Mouse (Mus musculus): ENCODE measurements at regions not wholly inside any gene's neighbourhood (a gene's known extent, or its start where the extent isn't known, plus 50 kb on each side); places are given as distances from the start of the nearest gene placed in this dataset.
"Not testable (repeated sequence)": the region's sequence is repeated elsewhere in the genome, so short reads cannot be mapped to it uniquely, and the experiment has no call there.

DNA sequence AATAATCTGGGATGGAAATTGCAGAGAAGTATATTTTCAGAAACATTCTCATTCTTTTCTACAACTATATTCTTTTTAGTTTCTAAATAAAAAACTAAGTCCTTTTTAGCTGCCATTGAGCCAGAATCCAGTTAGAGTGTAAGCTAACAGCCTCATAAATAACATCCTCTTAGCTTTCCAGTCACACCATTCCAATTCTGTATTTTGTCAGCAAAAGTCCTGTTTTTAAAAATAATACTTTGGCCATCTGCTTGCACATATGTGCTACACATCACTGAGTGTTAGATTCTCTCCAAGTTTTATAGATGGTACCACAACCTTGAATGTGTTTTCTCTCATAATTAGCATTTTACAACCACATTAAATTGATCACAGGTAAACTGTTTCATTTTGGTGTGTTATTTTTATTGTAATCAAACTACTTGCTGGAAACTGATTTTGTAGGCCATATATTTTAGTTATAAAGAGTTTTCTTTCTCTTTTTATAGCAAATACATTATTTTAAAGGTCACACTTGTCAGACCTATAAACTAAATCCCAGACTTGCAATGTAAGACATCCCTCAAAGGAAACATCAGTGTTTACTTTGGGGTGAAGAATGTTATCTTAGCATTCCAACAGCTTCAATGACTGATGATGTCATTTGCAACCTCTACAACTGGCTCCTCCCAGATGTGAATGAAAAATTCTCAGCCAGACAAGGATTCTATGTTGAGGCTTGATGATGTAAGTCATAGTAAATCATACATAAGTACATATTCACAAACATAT is 1878.9 kb upstream of the Flrt2 start:
- peak; percentile 2 for DNase-seq

DNA sequence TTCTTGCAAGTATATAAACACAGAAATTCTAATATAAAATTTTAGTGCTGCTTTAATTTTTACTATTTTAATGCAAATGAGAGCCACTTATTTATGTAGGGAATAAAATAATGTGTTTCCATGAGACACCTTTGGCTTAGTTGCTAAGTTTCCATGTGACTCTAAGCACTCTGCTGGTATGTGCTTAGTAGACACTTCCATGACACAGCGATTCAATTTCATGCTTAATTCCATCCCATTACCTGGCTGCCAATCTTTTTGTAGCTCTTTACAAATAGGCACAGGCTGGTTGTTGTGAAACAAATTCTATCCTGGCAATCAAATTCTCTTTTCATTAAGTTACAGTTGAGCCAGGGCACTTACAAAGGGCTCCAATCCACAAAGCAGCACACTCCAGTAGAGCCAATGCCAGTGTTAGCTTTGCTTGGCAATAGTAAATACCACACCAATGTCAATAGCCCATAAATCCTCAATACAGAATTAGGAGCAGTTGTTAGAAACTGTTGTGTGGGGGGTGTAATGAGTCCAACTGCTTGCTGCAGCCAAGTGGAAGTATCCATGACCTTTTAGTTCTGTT is 1841.0 kb upstream of the Flrt2 start:
- no peak for DNase-seq

DNA sequence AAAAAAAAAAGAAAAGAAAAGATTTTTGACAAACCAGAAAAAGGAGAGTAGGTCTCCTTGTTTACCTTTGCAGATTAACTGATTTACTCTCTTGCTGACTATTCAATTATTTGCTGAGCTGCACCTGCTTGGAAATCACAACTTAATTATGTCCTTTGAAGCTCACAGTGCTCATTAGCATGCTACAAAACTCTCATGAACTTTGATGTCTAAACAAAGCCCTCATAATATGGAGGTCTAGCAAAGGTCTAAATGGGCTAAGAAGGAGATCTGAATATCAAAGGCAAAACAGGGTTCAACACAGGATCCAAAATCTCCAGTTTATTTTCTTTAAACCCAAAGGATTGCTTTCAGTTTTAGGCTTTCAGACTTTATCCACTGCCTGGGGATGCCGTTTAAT is 1840.4 kb upstream of the Flrt2 start:
- no peak for DNase-seq

DNA sequence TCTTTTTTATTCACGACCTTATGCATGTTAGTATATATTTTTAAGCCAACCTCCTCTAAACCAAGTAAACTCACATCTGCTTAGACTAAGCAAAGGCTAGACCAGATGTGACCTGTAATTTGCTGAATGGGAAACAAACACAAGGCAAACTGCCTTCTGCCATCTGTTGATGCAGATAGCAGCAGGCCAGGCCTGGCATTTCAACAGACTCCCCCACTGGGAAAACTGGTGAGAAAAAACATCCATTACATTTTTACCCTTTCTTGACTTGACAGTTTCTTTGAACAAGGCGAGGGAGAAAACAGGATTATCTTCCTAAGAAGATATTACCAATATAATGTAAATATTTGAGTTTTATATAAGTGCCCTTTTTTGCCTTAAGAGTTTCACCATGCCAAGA is 1806.1 kb upstream of the Flrt2 start:
- DNase-seq: peak; percentile 4

DNA sequence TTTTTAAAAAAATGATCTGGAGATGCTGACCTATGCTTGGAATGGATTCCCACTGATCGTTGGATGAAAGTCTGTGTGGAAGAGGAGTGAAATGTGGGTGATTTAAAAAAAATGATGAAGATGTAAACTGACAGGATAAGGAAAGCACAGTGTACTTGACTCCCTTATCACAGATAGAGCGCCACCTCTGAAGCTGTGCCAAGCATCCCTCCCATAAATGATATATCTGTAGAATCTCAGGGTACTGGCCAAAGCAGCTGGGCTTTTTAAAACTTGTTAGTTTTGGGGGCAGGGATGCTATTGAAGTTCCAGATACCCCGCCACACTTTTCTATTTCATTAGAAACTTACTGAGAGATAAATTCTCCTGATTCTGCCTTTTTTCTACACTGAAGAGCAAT is 1801.9 kb upstream of the Flrt2 start:
- DNase-seq: no peak

DNA sequence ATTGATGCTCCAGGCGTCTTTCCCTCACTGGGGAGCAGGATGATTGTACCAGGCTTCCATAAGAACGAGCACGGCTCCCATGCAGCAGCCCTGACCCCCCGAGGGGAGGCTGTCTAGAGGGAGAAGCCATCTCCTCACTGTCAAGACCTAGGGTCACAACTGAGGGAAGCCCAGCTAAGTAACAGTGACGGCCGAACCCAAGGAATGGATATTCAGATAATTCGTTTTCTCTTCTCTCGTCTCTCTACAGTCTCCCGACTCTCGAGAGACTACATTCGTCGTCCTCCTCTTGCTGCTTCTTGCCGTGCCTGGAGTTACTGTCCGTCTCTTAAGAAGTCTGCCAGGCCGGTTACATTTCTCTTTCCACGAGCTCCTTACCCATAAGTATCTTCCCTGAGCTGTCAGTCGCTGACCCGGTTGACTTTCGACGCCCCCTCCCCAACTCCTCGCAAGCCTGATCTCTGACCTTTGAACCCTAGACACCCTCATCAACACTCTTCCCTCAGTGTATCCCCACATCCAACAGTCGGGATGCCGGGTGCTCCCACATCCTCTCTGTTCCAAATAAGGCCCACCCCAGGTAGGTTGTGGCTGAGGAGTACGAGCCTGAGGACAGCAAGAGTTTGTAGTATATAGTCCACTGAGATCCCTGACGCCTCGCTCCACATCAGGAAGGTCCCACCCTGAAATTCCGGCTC is 1763.3 kb upstream of the Flrt2 start:
- not testable (repeated sequence) for DNase-seq

DNA sequence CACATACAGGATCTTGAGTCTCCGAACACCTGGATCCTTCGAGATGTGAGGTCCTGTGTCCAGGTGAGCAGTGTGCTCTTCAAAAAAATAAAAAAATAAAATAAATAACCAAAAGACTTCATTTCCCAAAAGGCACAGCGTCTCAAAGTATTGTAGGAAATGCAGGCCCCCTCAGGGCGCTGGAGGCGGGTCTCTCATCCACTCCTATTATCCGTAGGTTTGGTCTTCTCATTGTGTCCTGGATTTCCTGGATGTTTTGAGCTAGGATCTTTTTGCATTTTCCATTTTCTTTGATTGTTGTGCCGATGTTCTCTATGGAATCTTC is 1762.8 kb upstream of the Flrt2 start:
- DNase-seq: not testable (repeated sequence)

DNA sequence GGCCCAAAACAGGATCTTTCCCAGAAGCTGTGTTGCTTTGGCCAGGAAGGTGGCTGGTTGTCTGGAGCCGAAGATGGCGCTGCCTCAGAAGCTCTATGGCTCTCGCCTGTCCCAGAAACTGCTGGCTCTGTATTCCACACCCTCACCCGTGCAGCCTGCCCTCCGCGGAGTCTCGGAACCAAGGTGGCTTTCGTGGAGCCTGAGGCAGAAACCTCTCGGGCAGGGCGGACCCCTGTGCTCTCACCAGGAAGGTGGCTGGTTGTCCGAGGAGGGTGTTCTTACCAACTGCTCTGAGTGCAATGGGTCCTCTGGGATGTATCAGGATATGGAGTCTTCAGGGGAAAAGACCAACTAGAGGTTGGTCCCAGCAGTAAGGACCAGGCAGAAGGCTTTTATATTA is 1761.8 kb upstream of the Flrt2 start:
- not testable (repeated sequence) for DNase-seq

DNA sequence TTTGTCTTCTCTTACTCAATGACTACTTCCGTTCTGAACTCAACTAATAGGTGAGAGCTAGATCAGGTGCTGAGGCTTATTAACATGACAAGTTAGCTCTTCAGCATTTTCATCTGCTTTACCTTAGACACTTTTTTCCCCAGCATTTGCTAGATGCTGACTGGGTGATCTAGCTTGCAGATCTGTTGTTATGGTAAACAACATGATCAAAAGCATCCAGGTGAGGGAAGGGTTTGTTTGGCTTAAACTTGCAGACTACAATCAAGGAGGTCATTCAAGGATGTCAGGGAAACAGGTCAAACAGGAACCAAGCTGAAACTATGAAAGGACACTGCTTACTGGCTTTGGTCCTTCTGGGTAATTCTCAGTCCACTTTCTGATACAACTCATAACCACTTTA is 1731.2 kb upstream of the Flrt2 start:
- DNase-seq: no peak

DNA sequence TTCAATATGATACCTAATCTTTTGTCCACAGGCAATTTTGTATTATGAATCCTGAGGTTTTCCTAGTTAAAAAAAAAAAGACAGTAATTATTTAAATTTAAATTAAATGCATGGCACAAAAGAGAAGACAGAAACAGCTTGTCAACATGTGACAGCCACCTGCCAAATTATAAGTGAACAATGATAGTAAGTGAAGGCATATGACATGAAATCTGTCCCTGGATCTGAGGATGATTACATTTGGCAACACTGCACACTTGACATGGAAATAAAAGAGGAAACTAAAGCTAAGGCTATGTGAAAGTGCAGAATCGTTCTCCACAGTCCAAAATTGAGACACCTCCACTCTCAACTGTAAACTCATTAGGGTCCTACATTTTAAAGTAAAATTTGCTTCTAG is 1710.7 kb upstream of the Flrt2 start:
- peak; percentile 25 for DNase-seq

DNA sequence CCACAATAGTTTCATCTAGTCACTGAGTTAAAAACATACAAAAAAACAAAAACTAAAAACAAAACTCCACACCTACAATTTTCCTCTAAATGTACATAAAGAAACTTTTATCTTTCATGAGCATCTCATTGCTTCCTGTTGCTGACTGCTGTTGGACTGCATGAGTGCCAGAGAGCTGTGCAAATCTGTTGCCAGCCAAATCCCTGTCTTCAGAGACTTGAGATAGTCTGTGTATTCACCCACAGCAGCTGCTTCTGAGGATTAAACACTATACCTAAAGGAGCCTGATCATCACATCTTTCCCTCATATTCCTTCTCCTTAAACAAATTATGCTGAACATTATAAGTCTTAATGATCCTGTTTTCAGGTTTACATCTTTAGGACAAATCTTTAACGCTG is 1700.5 kb upstream of the Flrt2 start:
- no peak for DNase-seq

DNA sequence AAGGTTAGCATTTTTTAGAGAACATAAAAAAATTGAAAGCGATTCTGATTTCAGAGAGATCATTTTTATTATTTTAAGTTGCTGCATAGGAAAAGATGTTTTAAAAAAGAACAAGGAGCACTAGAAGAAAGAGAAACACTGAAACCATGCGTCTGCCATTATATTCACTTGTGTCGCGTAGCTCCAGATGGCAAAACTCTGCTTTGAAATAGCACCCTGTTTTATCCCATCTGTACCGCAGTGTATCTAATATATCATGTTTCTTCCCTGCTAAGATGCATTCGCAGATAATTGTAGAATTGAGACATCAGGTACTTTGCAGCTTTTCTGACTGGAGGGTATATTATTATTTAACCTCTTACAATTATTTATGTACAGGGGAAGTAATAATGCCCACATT is 1698.2 kb upstream of the Flrt2 start:
- DNase-seq: peak; percentile 17

DNA sequence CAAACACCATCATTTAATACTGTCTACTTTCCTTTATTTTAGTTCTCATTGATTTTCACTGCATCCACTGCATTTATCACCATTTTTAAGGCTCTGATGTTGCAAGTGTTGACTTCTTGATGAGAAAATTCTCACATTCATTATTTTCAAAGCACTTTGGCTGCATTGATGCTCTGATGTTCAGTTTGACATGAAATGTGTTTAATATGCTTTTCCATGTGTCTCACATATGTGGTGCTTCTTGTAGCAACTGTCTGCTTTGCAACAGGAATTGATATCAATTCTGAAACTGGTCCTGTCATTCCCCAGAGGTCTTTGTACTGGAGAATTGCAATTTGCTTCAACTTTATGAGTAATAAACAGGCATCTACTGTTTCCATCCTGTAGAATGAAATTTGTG is 1676.1 kb upstream of the Flrt2 start:
- DNase-seq: peak; percentile 2

DNA sequence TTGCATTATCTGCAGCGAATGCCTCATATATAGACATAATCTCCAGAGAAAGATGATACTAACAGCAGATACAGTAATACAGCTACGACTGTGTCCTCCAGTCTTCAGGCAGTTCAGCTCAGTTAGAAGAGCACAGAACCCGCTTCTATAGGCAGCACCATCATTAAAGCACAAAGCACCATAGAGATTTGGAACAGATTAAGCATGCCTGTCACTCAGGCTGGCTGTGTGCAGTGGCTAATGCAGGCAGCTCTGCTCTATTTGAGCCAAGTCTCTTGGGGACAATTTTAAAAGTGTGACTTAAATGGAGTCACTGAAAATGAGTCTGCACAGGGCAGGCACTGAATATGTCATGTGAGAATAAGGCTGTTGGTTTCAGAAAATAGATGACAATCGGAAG is 1660.7 kb upstream of the Flrt2 start:
- no peak for DNase-seq

DNA sequence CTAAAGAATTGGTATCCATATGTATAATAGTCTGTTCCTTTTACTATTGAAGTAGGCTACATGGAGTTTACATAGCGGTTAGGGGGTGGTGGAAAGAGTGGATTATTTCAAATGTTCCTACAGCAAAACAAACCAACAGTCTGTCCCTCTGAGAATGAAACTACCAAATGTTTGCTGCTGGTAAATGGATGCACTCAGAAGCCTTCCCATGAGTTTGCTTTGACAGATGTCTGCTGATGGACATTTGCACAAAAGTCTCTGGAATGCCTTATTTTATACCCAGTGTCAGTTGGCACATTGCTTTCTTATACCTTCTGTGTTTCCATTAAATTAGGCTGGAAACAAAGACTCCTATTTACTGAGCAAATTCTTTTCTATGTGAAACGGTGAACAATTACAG is 1644.1 kb upstream of the Flrt2 start:
- DNase-seq: no peak

DNA sequence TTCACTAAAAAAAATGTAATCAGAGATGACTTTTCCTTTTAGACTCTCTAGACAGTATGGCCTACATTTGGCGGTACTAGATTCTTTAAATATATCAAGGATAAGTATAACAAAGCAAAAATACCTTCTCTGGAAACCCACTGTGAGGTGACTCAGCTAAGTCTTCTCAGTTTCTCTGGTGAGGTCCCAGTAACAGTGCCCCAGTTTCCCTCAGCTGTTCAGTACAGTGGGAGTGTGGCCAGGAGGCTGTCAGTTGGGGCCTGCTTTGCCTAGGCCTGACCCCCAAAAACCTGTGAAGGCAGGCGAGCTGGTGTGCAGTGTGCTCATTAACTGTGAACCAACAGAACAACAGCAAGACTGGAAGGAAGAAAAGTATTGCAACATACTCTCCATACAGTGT is 1634.3 kb upstream of the Flrt2 start:
- DNase-seq: no peak

DNA sequence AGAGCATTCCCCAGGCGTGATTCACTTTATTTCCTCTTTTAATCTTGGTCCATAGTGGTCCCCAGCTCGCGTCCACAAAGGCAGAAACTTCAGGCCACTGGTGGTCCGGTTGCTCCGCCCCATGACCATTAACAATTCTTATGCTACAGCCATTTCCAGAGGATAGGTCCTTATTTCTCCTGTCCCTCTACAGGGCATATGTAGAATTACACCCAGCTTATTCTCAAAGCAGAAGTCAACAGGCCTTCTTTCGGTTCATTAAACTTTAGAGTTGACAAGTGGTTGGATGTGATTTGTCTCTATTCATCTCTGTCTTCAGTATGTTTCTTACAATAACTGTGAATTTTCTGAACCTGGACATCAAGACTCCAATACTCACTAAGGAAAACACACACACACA is 1632.4 kb upstream of the Flrt2 start:
- no peak for DNase-seq

DNA sequence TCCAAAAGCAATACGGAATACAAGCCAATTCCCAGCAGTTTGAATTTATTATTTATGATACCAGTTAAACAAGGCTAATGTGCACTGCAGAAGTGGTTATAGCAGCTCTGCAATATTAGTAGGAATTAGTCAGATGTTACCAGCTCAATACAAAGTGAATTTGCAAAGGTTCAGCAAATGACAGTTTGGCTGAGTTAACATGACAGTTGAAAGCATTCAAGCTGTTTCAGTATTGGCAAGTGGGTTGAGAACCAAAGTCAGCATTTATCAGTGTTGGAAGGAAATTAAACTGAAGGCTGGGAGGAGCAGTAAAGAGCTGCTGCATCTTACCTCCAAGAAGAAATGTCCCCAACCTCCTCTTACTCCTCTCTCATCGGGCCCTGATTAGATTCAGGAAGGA is 1631.7 kb upstream of the Flrt2 start:
- DNase-seq: no peak

DNA sequence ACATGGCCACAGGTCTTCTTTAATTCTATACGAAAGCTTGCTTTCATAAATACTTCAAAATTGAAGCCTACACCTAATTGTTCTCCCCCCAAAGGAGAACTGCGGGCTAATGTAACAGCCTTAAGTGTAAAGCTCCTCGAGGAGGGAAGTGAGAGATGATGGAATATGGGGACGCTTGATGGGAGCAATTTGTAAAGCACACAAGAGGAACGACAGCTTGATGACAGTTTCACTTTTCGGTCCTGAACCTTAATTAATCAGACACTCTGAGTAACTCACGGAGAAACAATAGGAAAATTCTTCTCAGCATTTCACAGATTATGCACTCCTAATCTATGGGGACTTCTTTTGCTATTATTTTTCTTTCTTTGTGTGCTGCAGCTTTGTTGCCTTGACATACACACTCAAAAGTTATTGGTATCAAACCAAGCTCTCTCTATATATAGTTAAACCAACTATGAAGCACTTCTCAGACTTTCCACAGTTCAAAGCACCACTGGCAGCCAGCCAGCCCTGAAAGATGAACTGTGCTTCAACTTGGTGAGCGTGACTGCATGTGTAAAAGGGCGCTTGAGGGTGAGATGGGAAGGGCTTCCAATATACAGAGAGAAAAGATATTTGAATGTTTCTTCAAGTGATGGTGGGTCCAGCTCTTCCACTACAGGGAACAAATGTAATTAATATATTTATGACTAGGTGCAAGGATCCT is 1625.4 kb upstream of the Flrt2 start:
- no peak for DNase-seq

DNA sequence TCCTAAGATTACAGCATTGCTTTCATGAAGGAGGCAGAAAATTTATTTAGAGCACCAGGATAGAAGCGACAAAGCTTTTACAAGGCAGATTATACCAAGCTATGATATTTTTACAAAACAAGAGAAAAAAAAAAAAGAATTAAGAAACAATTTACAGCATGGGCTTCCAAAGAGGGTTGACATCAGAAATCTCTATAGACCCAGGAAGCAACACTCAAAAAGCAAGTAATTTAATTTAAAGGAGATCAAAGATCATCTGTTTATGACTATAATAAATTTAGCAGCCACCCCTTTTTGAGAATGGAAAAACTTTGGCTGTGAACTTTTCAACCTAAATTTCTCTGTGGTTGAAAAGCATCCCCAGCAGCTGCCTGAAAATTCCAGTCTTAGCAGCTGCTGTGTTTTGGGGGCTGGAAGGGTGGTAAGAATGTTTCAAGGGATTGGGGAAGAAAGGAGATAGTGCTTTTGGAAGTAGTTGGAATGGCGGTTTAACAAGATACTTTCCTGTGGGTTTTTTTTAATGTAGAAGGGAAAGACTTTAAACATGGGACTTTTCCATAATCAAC is 1621.0 kb upstream of the Flrt2 start:
- no peak for DNase-seq

DNA sequence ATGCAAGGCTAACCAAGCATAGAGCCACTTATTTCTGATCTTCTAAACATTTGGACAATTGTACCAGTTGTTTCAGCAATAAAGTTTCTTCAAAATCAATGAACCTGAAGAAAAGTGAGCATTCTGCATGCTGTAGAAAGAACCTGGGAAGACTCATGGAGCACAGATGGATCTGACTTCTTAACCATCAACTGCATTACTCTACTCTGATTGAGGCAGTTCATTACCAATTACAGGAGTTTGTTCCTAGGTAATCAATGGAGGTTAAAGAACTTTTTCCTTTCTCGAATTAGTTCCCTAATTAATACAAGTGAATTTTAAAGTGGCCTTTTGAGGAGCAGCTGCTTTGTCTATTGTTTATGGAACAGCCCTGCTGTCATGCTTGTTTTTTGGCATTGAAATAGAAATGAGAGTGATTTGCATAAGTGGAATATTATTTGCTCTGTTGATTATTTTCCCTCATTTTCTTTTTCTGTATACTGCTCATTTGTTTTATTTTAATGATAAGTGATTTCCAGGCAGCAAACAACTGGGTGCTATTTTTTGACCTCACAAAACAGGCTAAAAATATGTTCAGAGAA is 1586.4 kb upstream of the Flrt2 start:
- DNase-seq: peak; percentile 20

DNA sequence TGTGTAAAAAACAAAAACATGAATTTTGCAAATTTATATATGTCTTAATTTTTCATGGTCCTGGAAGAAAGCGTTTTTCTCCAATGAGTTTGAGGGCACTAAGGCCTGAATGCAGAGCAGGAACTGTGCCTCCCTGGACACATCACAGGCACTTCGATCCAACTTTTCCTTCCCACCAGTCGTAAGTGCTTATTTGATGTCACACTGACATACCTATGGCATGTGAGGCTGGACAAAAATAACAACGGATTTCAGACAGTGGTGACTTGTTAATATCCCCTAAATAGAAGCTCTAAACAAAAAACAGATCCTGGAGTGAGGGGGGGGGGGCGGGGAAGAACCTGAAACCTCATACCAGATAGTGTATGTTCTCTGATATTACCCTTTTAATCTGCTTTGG is 1541.9 kb upstream of the Flrt2 start:
- DNase-seq: no peak
